Mouse (Mus musculus) testis, adult 2 months (tissue): Measurements from ENCODE around the gene Doc2g. TPM values are rescaled to one million over a fixed set of nuclear protein-coding genes. Genes with fewer than 3 reads are reported as not detected.
A peak's percentile ranks its signal among the peaks of the same experiment; 100 is the strongest.
"Not testable (repeated sequence)": the region's sequence is repeated elsewhere in the genome, so short reads cannot be mapped to it uniquely, and the experiment has no call there.

ENCODE experiments used
- H3K27ac ChIP-seq: fragments of 200-500 bp; 2 replicates; pipeline ENCODE4 v1.5.1; 2012; ENCODE audit warnings: low read depth, low read length; ENCODE audit not compliant: control insufficient read depth, insufficient read depth
- H3K27me3 ChIP-seq: fragments of 200-500 bp; 2 replicates; pipeline ENCODE4 v1.6.1; 2012; ENCODE audit warnings: mild to moderate bottlenecking, low read length, moderate library complexity; ENCODE audit not compliant: control insufficient read depth, insufficient read depth
- H3K36me3 ChIP-seq: fragments of 200-500 bp; 2 replicates; pipeline ENCODE4 v1.6.1; 2012; ENCODE audit warnings: mild to moderate bottlenecking, low read length; ENCODE audit not compliant: control insufficient read depth, insufficient read depth
- H3K4me1 ChIP-seq: fragments of 200-500 bp; 2 replicates; pipeline ENCODE4 v1.6.1; 2012; ENCODE audit warnings: low read length; ENCODE audit not compliant: control insufficient read depth, insufficient read depth
- H3K4me3 ChIP-seq: fragments of 200-500 bp; 2 replicates; pipeline ENCODE4 v1.5.1; 2012; ENCODE audit warnings: low read depth, mild to moderate bottlenecking, low read length, moderate library complexity, mixed read lengths; ENCODE audit not compliant: control insufficient read depth
- CTCF ChIP-seq: fragments of 200-500 bp; IDR thresholded peaks from 2 replicates; pipeline ENCODE4 v1.5.1; 2012; ENCODE audit warnings: low read depth, mild to moderate bottlenecking, inconsistent platforms, low read length, moderate library complexity; ENCODE audit not compliant: control insufficient read depth, insufficient read depth, insufficient replicate concordance
- POLR2A ChIP-seq: fragments of 200-500 bp; IDR thresholded peaks from 2 replicates; pipeline ENCODE4 v1.6.1; 2012; ENCODE audit warnings: low read depth, mild to moderate bottlenecking, inconsistent platforms, low read length, moderate library complexity; ENCODE audit not compliant: control insufficient read depth
- polyA plus RNA-seq: library from polyadenylated mRNA; depleted of rRNA; stranded (reverse); fragments of >200 nt; gene quantifications from 2 replicates; pipeline ENCODE4 v1.2.3, GENCODE M21; 2012

The Doc2g gene
- polyA plus RNA-seq, 1 experiment, result 2.0 TPM

DNA sequence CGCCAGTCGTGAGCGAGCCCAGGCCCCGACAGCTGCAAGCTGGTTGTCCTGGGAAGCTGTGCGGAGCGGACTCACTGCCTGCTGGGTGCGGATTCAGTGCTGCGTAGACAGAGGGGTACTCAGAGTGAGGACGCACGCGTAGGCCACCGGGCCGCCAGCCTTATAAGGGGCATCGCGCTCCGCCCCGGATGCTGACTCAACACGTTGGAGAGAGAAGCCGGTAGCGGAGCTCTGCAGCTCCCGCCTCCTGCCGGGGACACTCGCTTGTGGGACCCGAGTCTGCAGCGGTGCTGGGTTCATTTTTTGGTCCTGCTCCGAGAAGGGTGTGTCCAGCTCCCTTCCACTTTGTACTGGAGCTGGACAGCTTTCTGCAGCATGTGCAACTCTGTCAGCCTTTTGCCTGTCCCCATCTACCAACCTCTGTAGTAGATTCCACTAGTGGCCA, 34.7 kb downstream of the Doc2g start, which contains the start of gene Gstp1:
TSS of gene Gstp1 (minus strand) at position 198 of the 445 bp plus-strand sequence.
- Histone ChIP-seq H3K4me1 (peaks cover 5% of the 10 kb centered on the region; the same call in 1 of the 2 replicates), H3K36me3 (no peaks in the 10 kb centered on the region), H3K27ac (peak within 1 kb of the TSS; percentile 70), H3K27me3 (no peaks in the 10 kb centered on the region), H3K4me3 (peak within 1 kb of the TSS; percentile 87)
- TF ChIP-seq POLR2A (peak; percentile 90), CTCF (no peak)

DNA sequence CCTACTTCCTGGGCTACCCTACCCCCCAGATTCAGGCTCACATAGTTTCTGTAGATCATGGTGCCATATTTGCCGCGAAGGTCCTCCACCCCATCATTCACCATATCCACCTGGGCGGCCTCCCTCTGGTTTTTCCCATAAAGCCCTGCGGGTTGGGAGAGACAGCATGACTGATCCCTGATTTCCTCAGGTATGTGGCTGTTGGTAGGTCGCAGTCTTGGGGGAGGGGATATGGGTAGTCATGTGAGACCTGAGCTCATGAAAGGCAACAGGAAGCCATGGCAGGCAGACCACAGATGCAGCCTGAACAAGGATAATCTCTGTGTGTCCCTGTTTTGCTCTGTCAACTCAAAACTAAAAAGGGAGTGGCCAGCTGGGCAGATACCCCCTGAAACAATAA, 37.8 kb downstream of the Doc2g start:
- H3K36me3 ChIP-seq, H3K27ac ChIP-seq, H3K4me1 ChIP-seq, H3K4me3 ChIP-seq, H3K27me3 ChIP-seq: not testable (repeated sequence)

DNA sequence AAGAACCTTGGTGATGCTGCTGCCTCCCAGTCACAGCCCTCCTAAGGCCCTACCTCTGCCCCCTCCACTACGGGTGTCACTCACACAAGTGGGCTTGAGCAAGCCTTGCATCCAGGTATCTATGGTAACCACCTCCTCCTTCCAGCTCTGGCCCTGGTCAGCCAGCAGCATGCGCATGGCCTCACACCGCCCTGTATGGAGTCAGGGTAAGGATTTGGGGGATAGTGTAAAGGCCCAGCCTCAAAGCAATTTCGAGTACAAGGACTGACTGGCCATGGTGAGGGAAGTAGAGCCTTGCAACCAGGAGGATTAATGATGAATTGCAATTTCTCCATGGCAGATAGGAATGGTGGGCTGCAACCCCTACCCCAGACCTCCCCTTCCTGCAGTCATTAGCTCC, 38.4 kb downstream of the Doc2g start:
- H3K4me1 ChIP-seq, H3K36me3 ChIP-seq, H3K27me3 ChIP-seq, H3K4me3 ChIP-seq, H3K27ac ChIP-seq: not testable (repeated sequence)

DNA sequence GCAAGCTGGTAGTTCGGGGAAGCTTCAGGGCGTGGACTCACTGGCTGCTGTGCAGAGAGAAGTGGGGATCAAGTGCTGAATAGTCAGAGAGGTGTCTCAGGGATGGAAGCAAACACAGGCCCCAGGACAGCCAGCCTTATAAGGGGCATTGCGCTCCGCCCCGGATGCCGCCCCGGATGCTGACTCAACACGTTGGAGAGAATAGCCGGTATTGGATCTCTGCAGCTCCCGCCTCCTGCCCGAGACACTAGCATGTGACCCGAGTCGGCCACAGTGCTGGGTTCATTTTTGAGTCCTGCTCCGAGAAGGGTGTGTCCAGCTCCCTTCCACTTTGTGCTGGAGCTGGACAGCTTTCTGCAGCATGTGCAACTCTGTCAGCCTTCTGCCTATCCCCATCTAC, 39.0 kb downstream of the Doc2g start:
- no peak for TF ChIP-seq CTCF
- no peak for TF ChIP-seq POLR2A
- Histone ChIP-seq H3K4me1 (peaks cover 13% of the 10 kb centered on the region), H3K4me3 (no peak overlapping the region), H3K36me3 (no peaks in the 10 kb centered on the region), H3K27me3 (no peaks in the 10 kb centered on the region), H3K27ac (no peak overlapping the region)

DNA sequence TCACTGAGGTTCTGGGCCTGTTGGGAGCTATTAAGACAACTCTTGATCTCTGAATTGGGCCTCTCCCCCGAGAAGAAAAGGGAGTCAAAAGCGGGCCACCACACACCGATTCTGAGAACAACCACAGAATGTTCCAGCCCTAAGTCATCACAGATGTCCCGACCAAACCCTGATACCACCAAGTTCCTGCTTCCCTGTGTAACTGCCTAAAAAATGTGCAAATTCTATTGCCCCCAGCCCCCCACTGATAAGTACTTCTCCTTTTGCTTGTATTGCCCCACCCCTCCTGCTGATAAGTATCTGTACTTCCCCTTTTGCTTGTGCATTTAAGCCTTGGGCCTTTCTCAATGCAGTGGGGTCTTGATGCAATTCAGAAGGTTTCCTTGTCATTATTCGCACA, 41.0 kb downstream of the Doc2g start:
- not testable (repeated sequence) for H3K4me3 ChIP-seq, H3K36me3 ChIP-seq, H3K27ac ChIP-seq, H3K27me3 ChIP-seq
- peaks cover 11% of the 10 kb centered on the region for H3K4me1 ChIP-seq

DNA sequence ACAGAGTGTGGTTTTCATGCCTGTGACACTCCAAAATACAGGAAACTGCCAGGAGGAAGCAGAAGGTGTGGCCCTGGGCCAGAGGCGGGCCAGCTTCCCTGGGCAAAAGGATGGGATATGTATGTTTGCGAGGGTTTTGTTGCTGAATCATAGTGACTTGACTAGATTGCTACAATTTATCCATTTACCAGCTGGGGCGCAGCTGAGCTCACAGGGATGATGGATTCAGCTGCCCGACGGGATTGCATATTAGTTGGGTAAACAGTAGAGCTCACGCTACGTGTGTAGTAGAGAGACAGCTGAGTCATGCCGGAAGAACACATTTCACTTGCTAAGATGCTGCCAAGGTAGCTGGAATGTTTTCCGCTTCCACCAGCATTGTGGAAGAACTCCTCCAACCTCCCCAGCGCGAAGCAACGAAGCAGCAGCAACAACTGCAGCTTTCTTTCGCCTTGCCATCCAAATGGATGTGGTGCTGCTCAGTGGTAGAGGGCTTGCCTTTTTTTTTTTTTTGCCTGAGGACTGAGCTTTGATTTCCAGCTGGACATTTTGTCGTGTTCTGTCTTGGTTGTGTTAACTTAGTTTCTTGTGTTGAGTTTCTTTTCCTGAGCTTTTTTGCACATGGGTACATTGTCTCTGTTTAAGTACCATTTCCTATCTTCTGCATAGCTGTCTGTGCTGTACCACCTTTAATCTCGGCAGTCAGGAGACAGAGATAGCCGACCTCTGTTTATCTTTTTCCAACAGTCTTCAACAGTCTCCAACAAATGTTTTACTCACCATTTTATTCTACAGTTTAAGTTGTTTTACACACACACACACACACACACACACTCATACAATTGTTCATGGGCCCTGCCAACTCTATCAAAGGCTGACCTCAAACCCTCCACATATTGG, 43.1 kb downstream of the Doc2g start, which contains the start of gene Gstp2:
TSS of gene Gstp2 (minus strand) at position 58 of the 900 bp plus-strand sequence.
- Histone ChIP-seq H3K36me3 (no peaks in the 10 kb centered on the region), H3K27me3 (no peaks in the 10 kb centered on the region), H3K4me1 (peaks cover 11% of the 10 kb centered on the region), H3K27ac (peak within 1 kb of the TSS; percentile 54), H3K4me3 (no peak within 1 kb of the TSS)
- no peak for TF ChIP-seq CTCF
- TF ChIP-seq POLR2A, result no peak

DNA sequence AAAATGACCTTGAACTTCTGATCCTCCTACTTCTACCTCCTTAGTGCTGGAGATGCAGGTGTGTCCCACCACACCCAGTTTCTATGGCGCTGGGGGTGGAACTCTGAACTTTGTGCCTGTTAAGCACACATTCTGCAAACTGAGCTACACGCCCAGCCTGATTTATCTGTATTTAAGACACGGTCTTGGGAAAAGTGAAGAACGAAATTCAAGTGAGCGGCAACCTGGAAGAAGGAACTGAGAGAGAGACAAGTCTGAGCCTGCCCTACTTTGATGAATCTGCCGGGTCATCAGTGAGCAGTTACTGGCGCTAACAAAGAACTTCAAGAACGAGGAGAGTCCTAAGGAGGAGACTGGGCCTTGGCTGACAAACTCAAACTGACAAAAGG, 43.7 kb downstream of the Doc2g start:
- Histone ChIP-seq H3K4me3 (no peak overlapping the region), H3K27ac (peak overlapping the region; percentile 5; the same call in 1 of the 2 replicates)
- TF ChIP-seq POLR2A, result no peak
- TF ChIP-seq CTCF, result no peak

DNA sequence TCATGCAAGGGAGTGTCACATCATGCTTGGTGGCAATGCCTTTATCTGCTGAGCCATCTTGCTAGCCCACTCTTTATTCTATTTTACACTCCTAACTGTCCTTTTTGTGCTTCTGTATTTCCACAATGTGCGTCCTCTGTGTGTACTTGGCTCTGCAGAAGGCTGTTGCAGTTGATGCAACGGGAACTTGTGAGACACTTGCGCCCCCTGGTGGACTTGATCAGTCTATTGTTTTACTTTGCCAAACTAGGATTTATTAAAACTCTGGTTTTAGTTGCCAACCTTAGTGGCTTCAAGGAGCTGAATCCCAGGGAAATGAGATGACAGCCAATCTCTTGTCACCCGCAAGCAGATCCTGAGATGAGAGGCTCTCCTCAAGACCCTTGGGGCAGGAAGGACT, 44.7 kb downstream of the Doc2g start:
- TF ChIP-seq CTCF, result peak; percentile 59; the same call in 1 of the 2 replicates
- TF ChIP-seq POLR2A, result no peak
- Histone ChIP-seq H3K27ac (no peak overlapping the region), H3K4me1 (peaks cover 11% of the 10 kb centered on the region), H3K36me3 (no peaks in the 10 kb centered on the region), H3K4me3 (no peak overlapping the region), H3K27me3 (no peaks in the 10 kb centered on the region)

More for the DNA sequence above, 43.7 kb downstream of the Doc2g start:
- Histone ChIP-seq H3K4me1 (peaks cover 11% of the 10 kb centered on the region), H3K36me3 (no peaks in the 10 kb centered on the region), H3K27me3 (no peaks in the 10 kb centered on the region)

DNA sequence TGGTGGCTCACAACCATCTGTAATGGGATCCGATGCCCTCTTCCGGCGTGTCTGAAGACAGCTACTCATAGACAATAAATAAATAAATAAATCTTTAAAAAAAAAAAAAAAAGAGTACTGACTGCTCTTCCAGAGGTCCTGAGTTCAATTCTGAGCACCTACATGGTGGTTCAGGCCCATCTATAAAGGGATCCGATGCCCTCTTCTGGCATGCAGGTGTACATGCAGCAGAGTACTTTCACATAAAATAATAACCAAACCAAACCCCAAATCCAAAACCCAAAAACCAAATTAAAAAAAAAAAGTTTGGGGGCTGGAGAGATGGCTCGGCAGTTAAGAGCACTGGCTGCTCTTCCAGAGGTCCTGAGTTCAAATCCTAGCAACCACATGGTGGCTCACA, 46.0 kb downstream of the Doc2g start:
- not testable (repeated sequence) for H3K4me3 ChIP-seq, H3K27ac ChIP-seq, H3K27me3 ChIP-seq, H3K36me3 ChIP-seq
- peaks cover 11% of the 10 kb centered on the region for H3K4me1 ChIP-seq
